Mouse (Mus musculus) cerebellum, adult 2 months (tissue): ENCODE data around the gene Evpl. TPM values are rescaled to one million over a fixed set of nuclear protein-coding genes. Genes with fewer than 3 reads are reported as not detected.

ENCODE experiments used
- DNase-seq, 2 experiments: peaks; one replicate each; pipeline ENCODE4 v3.0.0; 2021
- H3K27ac ChIP-seq: fragments of 200-500 bp; 2 replicates; pipeline ENCODE4 v1.5.1; 2012; ENCODE audit warnings: low read length, control low read depth, inconsistent platforms; ENCODE audit not compliant: insufficient read depth
- H3K27me3 ChIP-seq: fragments of 200-500 bp; 2 replicates; pipeline ENCODE4 v1.6.1; 2012; ENCODE audit warnings: inconsistent platforms, mild to moderate bottlenecking, low read length, moderate library complexity; ENCODE audit not compliant: control insufficient read depth, insufficient read depth
- H3K4me1 ChIP-seq: fragments of 200-500 bp; 2 replicates; pipeline ENCODE4 v1.6.1; 2011; ENCODE audit warnings: low read length; ENCODE audit not compliant: control insufficient read depth, insufficient read depth
- H3K4me3 ChIP-seq: fragments of 200-500 bp; replicated peaks from 2 replicates; pipeline ENCODE3; 2011; ENCODE audit warnings: mild to moderate bottlenecking, low read depth, low read length, control low read depth; ENCODE audit not compliant: insufficient read depth
- CTCF ChIP-seq: fragments of 200-500 bp; IDR thresholded peaks from 2 replicates; pipeline ENCODE4 v1.5.1; 2011; ENCODE audit warnings: low read depth, mild to moderate bottlenecking, control low read depth, low read length, moderate library complexity, borderline replicate concordance; ENCODE audit not compliant: insufficient read depth
- POLR2A ChIP-seq: fragments of 200-500 bp; IDR thresholded peaks from 2 replicates; pipeline ENCODE4 v1.6.1; 2011; ENCODE audit warnings: low read length, control low read depth, borderline replicate concordance; ENCODE audit not compliant: insufficient read depth
- WGBS: fragments of 180-500 bp; shearing (Covaris S2); methylation state at CpG from one replicate; pipeline ENCODE4 v1.1.7; 2018; 5-methylcytosine and 5-hydroxymethylcytosine counted together
- polyA plus RNA-seq: library from polyadenylated mRNA; depleted of rRNA; stranded (reverse); fragments of >200 nt; gene quantifications from 2 replicates; pipeline ENCODE4 v1.2.3, GENCODE M21; 2012

Gene Evpl
- polyA plus RNA-seq, 1 experiment: 1.6 TPM

- no peak for DNase-seq
- H3K4me3 ChIP-seq: no peak overlapping the region
- no peak for TF ChIP-seq POLR2A
- TF ChIP-seq CTCF: no peak
- H3K4me1 ChIP-seq: no peaks in the 10 kb centered on the region; the same call in 1 of the 2 replicates
- no peaks in the 10 kb centered on the region for H3K27me3 ChIP-seq
- no peak overlapping the region for H3K27ac ChIP-seq
- WGBS: 80% methylated on average over 5 of the region's 5 CpGs
Measured at GRCm38 (mm10) chr11:116195252-116195651, 42.6 kb downstream of the Evpl start.

GRCm38 (mm10) chr11:116194619-116195018 lies 43.3 kb downstream of the Evpl start:
- peaks cover under 1% of the 10 kb centered on the region; the same call in 1 of the 2 replicates for H3K4me1 ChIP-seq
- no peaks in the 10 kb centered on the region for H3K27me3 ChIP-seq
- TF ChIP-seq POLR2A: no peak
- no peak for TF ChIP-seq CTCF
- WGBS: 93% methylated on average over 8 of the region's 8 CpGs
- H3K4me3 ChIP-seq: no peak overlapping the region
- DNase-seq: no peak
- H3K27ac ChIP-seq: no peak overlapping the region

- Histone ChIP-seq H3K27me3 (no peaks in the 10 kb centered on the region), H3K27ac (no peak overlapping the region), H3K4me3 (no peak overlapping the region), H3K4me1 (peaks cover 18% of the 10 kb centered on the region)
- WGBS: 33% methylated on average over 11 of the region's 11 CpGs
- no peak for DNase-seq
- TF ChIP-seq POLR2A (no peak), CTCF (no peak)
Measured at GRCm38 (mm10) chr11:116187226-116187930, 50.5 kb downstream of the Evpl start.

- TF ChIP-seq POLR2A (no peak), CTCF (no peak)
- Histone ChIP-seq H3K27me3 (no peaks in the 10 kb centered on the region), H3K4me1 (peaks cover 18% of the 10 kb centered on the region), H3K4me3 (no peak overlapping the region), H3K27ac (no peak overlapping the region)
- 85% methylated on average over 11 of the region's 11 CpGs for WGBS
- no peak for DNase-seq
Measured at GRCm38 (mm10) chr11:116186360-116186759, 51.5 kb downstream of the Evpl start.

GRCm38 (mm10) chr11:116185836-116186235 lies 52.0 kb downstream of the Evpl start:
- peaks cover 18% of the 10 kb centered on the region for H3K4me1 ChIP-seq
- 42% methylated on average over 3 of the region's 3 CpGs for WGBS
- H3K27me3 ChIP-seq: no peaks in the 10 kb centered on the region
- no peak overlapping the region for H3K4me3 ChIP-seq
- no peak overlapping the region for H3K27ac ChIP-seq
- TF ChIP-seq CTCF (no peak), POLR2A (no peak)
- peak in 1 of 2 experiments; percentile 34 for DNase-seq

- TF ChIP-seq CTCF: no peak
- no peak for TF ChIP-seq POLR2A
- no peak overlapping the region for H3K27ac ChIP-seq
- no peaks in the 10 kb centered on the region for H3K4me1 ChIP-seq
- H3K27me3 ChIP-seq: no peaks in the 10 kb centered on the region
- no peak overlapping the region for H3K4me3 ChIP-seq
- DNase-seq: no peak
- 75% methylated on average over 20 of the region's 20 CpGs for WGBS
Measured at GRCm38 (mm10) chr11:116178411-116179121, 59.3 kb downstream of the Evpl start.

GRCm38 (mm10) chr11:116176010-116176409 lies 61.9 kb downstream of the Evpl start:
- WGBS: 83% methylated on average over 7 of the region's 7 CpGs
- TF ChIP-seq CTCF (no peak), POLR2A (no peak)

GRCm38 (mm10) chr11:116174775-116175448 lies 63.0 kb downstream of the Evpl start:
- TF ChIP-seq POLR2A: no peak
- no peak for TF ChIP-seq CTCF
- Histone ChIP-seq H3K27me3 (no peaks in the 10 kb centered on the region), H3K4me1 (no peaks in the 10 kb centered on the region), H3K27ac (no peak overlapping the region), H3K4me3 (no peak overlapping the region)
- WGBS: 86% methylated on average over 22 of the region's 22 CpGs
- DNase-seq: no peak

More at GRCm38 (mm10) chr11:116176010-116176409, 61.9 kb downstream of the Evpl start:
- H3K27ac ChIP-seq: no peak overlapping the region
- H3K27me3 ChIP-seq: no peaks in the 10 kb centered on the region
- no peak for DNase-seq
- H3K4me1 ChIP-seq: no peaks in the 10 kb centered on the region
- no peak overlapping the region for H3K4me3 ChIP-seq
